In genomic region chr12:98574353-98575194, GRCm38 (mm10) we compare ENCODE assay signal across 8 mouse cellular contexts. TPM values are rescaled to one million over a fixed set of nuclear protein-coding genes. Genes with fewer than 3 reads are reported as not detected.
A peak's percentile ranks its signal among the peaks of the same experiment; 100 is the strongest.
DNase-seq lines count a peak whose midpoint lies in the region; ATAC-seq and TF ChIP-seq lines count a peak whose summit lies in the region.

No protein-coding gene starts in this region.

- H3K4me1 ChIP-seq in heart, embryonic 12.5 days (replicated peaks), result peaks cover 10% of the 10 kb centered on the region; the same call in 1 of the 2 replicates
- peaks cover 3% of the 10 kb centered on the region; the same call in 1 of the 2 replicates for H3K4me1 ChIP-seq in bone marrow, adult 2 months (ENCODE audit: control insufficient read depth, insufficient read depth, low read length)
- H3K4me1 ChIP-seq in forebrain, embryonic 11.5 days (replicated peaks; ENCODE audit: control insufficient read depth, insufficient read depth, low read length), result peaks cover 23% of the 10 kb centered on the region
- peaks cover 4% of the 10 kb centered on the region; the same call in 1 of the 2 replicates for H3K4me1 ChIP-seq in intestine, embryonic 14.5 days (replicated peaks; ENCODE audit: control insufficient read depth, insufficient read depth, low read length)
- H3K4me1 ChIP-seq in limb, embryonic 15.5 days, result peaks cover 22% of the 10 kb centered on the region
- H3K4me1 ChIP-seq in neural tube, embryonic 13.5 days (replicated peaks), result peaks cover 76% of the 10 kb centered on the region

- under 1% methylated on average over 84 of the region's 84 CpGs for WGBS in heart, embryonic 12.5 days
- WGBS in bone marrow, adult 2 months, result under 1% methylated on average over 81 of the region's 84 CpGs
- under 1% methylated on average over 83 of the region's 84 CpGs for WGBS in forebrain, embryonic 11.5 days
- WGBS in intestine, embryonic 14.5 days, result under 1% methylated on average over 82 of the region's 84 CpGs
- under 1% methylated on average over 63 of the region's 84 CpGs for WGBS in limb, embryonic 15.5 days
- WGBS in neural tube, embryonic 13.5 days, result under 1% methylated on average over 77 of the region's 84 CpGs

- no peak for TF ChIP-seq POLR2A in bone marrow, adult 2 months (IDR thresholded peaks at IDR 0.05; ENCODE audit: borderline replicate concordance, control insufficient read depth, low read depth, low read length)

- DNase-seq in heart, postnatal 25 days (ENCODE audit: low spot score), result no peak
- DNase-seq in forebrain, embryonic 11.5 days (ENCODE audit: low spot score), result peak; percentile 89
- peak; percentile 74 for DNase-seq in intestine, embryonic 14.5 days (ENCODE audit: low spot score)

- intact Hi-C loops in heart, postnatal 25 days (cut with DNase I), result no loop called here

- ATAC-seq in heart, embryonic 12.5 days (ENCODE audit: insufficient number of reproducible peaks, low FRiP score), result peak; percentile 74
- ATAC-seq in forebrain, embryonic 11.5 days (replicated peaks; ENCODE audit: low FRiP score), result peak; percentile 90
- peak; percentile 82 for ATAC-seq in intestine, embryonic 14.5 days (replicated peaks; ENCODE audit: low FRiP score, low TSS enrichment, low read depth)
- peak; percentile 31; the same call in 1 of the 2 replicates for ATAC-seq in limb, embryonic 15.5 days (ENCODE audit: insufficient number of reproducible peaks, low FRiP score, low TSS enrichment, low read depth)
- peak; percentile 90 for ATAC-seq in neural tube, embryonic 13.5 days (ENCODE audit: low read depth)
- no peak for ATAC-seq in erythroid progenitor cell, adult 5-6 weeks (replicated peaks; ENCODE audit: low FRiP score, poor library complexity, severe bottlenecking)

- no peak overlapping the region for H3K27ac ChIP-seq in heart, embryonic 12.5 days (ENCODE audit: poor library complexity, severe bottlenecking)
- H3K27ac ChIP-seq in bone marrow, adult 2 months (ENCODE audit: control insufficient read depth, insufficient read depth, low read depth, low read length, poor library complexity), result peak overlapping the region; percentile 29; the same call in 1 of the 2 replicates
- peak overlapping the region; percentile 88 for H3K27ac ChIP-seq in forebrain, embryonic 11.5 days (ENCODE audit: low read depth, low read length)
- no peak overlapping the region for H3K27ac ChIP-seq in intestine, embryonic 14.5 days (ENCODE audit: low read depth)
- no peak overlapping the region for H3K27ac ChIP-seq in limb, embryonic 15.5 days
- H3K27ac ChIP-seq in neural tube, embryonic 13.5 days (replicated peaks), result peak overlapping the region; percentile 94

- peak overlapping the region; percentile 70 for H3K4me3 ChIP-seq in heart, embryonic 12.5 days
- peak overlapping the region; percentile 55 for H3K4me3 ChIP-seq in bone marrow, adult 2 months (replicated peaks; ENCODE audit: control insufficient read depth, low read depth, low read length)
- peak overlapping the region; percentile 76 for H3K4me3 ChIP-seq in forebrain, embryonic 11.5 days (ENCODE audit: low read depth, low read length)
- H3K4me3 ChIP-seq in intestine, embryonic 14.5 days (ENCODE audit: low read depth, low read length), result peak overlapping the region; percentile 64
- peak overlapping the region; percentile 59 for H3K4me3 ChIP-seq in limb, embryonic 15.5 days
- H3K4me3 ChIP-seq in neural tube, embryonic 13.5 days, result peak overlapping the region; percentile 69

- TF ChIP-seq CTCF in bone marrow, adult 2 months (IDR thresholded peaks at IDR 0.05; ENCODE audit: control insufficient read depth, insufficient read depth, low read length), result no peak

- H3K4me2 ChIP-seq in heart, embryonic 12.5 days, result peak overlapping the region; percentile 97
- peak overlapping the region; percentile 81 for H3K4me2 ChIP-seq in forebrain, embryonic 11.5 days (ENCODE audit: low read depth, low read length, severe bottlenecking)
- peak overlapping the region; percentile 100 for H3K4me2 ChIP-seq in intestine, embryonic 14.5 days (ENCODE audit: low read length)
- peak overlapping the region; percentile 99 for H3K4me2 ChIP-seq in limb, embryonic 15.5 days
- peak overlapping the region; percentile 75 for H3K4me2 ChIP-seq in neural tube, embryonic 13.5 days

- H3K36me3 ChIP-seq in heart, embryonic 12.5 days, result no peaks in the 10 kb centered on the region
- H3K36me3 ChIP-seq in forebrain, embryonic 11.5 days (ENCODE audit: control insufficient read depth, insufficient read depth, low read length), result no peaks in the 10 kb centered on the region
- no peaks in the 10 kb centered on the region for H3K36me3 ChIP-seq in intestine, embryonic 14.5 days (ENCODE audit: control insufficient read depth, insufficient read depth, low read length)
- H3K36me3 ChIP-seq in limb, embryonic 15.5 days, result no peaks in the 10 kb centered on the region
- no peaks in the 10 kb centered on the region for H3K36me3 ChIP-seq in neural tube, embryonic 13.5 days

- peaks cover 69% of the 10 kb centered on the region for H3K27me3 ChIP-seq in heart, embryonic 12.5 days (replicated peaks)
- H3K27me3 ChIP-seq in forebrain, embryonic 11.5 days (ENCODE audit: control insufficient read depth, insufficient read depth, low read length), result no peaks in the 10 kb centered on the region
- peaks cover 81% of the 10 kb centered on the region for H3K27me3 ChIP-seq in intestine, embryonic 14.5 days (replicated peaks; ENCODE audit: control insufficient read depth, insufficient read depth, low read length)
- H3K27me3 ChIP-seq in limb, embryonic 15.5 days, result peaks cover 83% of the 10 kb centered on the region
- H3K27me3 ChIP-seq in neural tube, embryonic 13.5 days, result peaks cover 21% of the 10 kb centered on the region

- no peaks in the 10 kb centered on the region for H3K9me3 ChIP-seq in heart, embryonic 12.5 days (replicated peaks)
- no peaks in the 10 kb centered on the region for H3K9me3 ChIP-seq in forebrain, embryonic 11.5 days (ENCODE audit: control insufficient read depth, low read length)
- H3K9me3 ChIP-seq in intestine, embryonic 14.5 days (ENCODE audit: control insufficient read depth, low read length), result no peaks in the 10 kb centered on the region
- H3K9me3 ChIP-seq in limb, embryonic 15.5 days, result no peaks in the 10 kb centered on the region
- no peaks in the 10 kb centered on the region for H3K9me3 ChIP-seq in neural tube, embryonic 13.5 days

- peak overlapping the region; percentile 64 for H3K9ac ChIP-seq in heart, embryonic 12.5 days
- peak overlapping the region; percentile 91 for H3K9ac ChIP-seq in forebrain, embryonic 11.5 days (ENCODE audit: low read length)
- H3K9ac ChIP-seq in intestine, embryonic 14.5 days (ENCODE audit: low read length), result peak overlapping the region; percentile 29
- H3K9ac ChIP-seq in limb, embryonic 15.5 days, result 0 out of 2 replicates have a peak overlapping the region, but pooled peaks have one; percentile 17
- H3K9ac ChIP-seq in neural tube, embryonic 13.5 days, result peak overlapping the region; percentile 81

RNA-seq across cellular contexts. Expression of gene Kcnk10, which starts 3.5 kb away (rescaled TPM):
- 0.37 and 0.46 TPM in 2 replicates for polyA plus RNA-seq in heart, embryonic 12.5 days (2016; fragmentation: Nextera tagmentation; extraction: Ambion mirVana)
- total RNA-seq in heart, postnatal 25 days (2021), result not detected
- polyA plus RNA-seq in bone marrow, adult 2 months (2011; ENCODE audit: insufficient read depth, insufficient read length, low replicate concordance, missing spikeins), result not detected in 2 replicates
- polyA plus RNA-seq in forebrain, embryonic 11.5 days (2014; fragmentation: Nextera tagmentation; extraction: Ambion mirVana), result 38.5 and 39.2 TPM in 2 replicates
- 1.5 and 2.0 TPM in 2 replicates for polyA plus RNA-seq in intestine, embryonic 14.5 days (2014; fragmentation: Nextera tagmentation; extraction: Ambion mirVana)
- 0.22 and 0.24 TPM in 2 replicates for polyA plus RNA-seq in limb, embryonic 15.5 days (2015; fragmentation: Nextera tagmentation; extraction: Ambion mirVana)
- 27.2 and 30.3 TPM in 2 replicates for polyA plus RNA-seq in neural tube, embryonic 13.5 days (2015; fragmentation: Nextera tagmentation; extraction: Ambion mirVana)
- not detected in 2 replicates for total RNA-seq in erythroid progenitor cell, adult 5-6 weeks (2015; ENCODE audit: low replicate concordance)
- not detected in 2 replicates for total RNA-seq in erythroid progenitor cell, adult 5-6 weeks (2017; ENCODE audit: low replicate concordance)

RNA-seq across cellular contexts. Expression of gene Spata7, which starts 53.4 kb away (rescaled TPM):
- polyA plus RNA-seq in heart, embryonic 12.5 days (2016; fragmentation: Nextera tagmentation; extraction: Ambion mirVana), result 10.9 and 11.2 TPM in 2 replicates
- total RNA-seq in heart, postnatal 25 days (2021), result 1 to 10 TPM; 5.3 to 6.9 TPM
- 1.6 and 1.9 TPM in 2 replicates for polyA plus RNA-seq in bone marrow, adult 2 months (2011; ENCODE audit: insufficient read depth, insufficient read length, low replicate concordance, missing spikeins)
- 26.0 and 26.6 TPM in 2 replicates for polyA plus RNA-seq in forebrain, embryonic 11.5 days (2014; fragmentation: Nextera tagmentation; extraction: Ambion mirVana)
- polyA plus RNA-seq in intestine, embryonic 14.5 days (2014; fragmentation: Nextera tagmentation; extraction: Ambion mirVana), result 12.9 and 16.0 TPM in 2 replicates
- polyA plus RNA-seq in limb, embryonic 15.5 days (2015; fragmentation: Nextera tagmentation; extraction: Ambion mirVana), result 11.6 and 11.8 TPM in 2 replicates
- polyA plus RNA-seq in neural tube, embryonic 13.5 days (2015; fragmentation: Nextera tagmentation; extraction: Ambion mirVana), result 27.6 and 31.2 TPM in 2 replicates
- total RNA-seq in erythroid progenitor cell, adult 5-6 weeks (2015; ENCODE audit: low replicate concordance), result 8.4 TPM in 1 of 2 replicates, not detected in the other
- 1.4 and 3.2 TPM in 2 replicates for total RNA-seq in erythroid progenitor cell, adult 5-6 weeks (2017; ENCODE audit: low replicate concordance)

Comparison
In these comparisons a context has a peak if more than half of its experiments do, and no peak if none do; other contexts are left out.
1. H3K27ac ChIP-seq: peak in bone marrow, adult 2 months (single experiment), forebrain, embryonic 11.5 days (single experiment) and neural tube, embryonic 13.5 days (single experiment); none in heart, embryonic 12.5 days (single experiment), intestine, embryonic 14.5 days (single experiment) and limb, embryonic 15.5 days (single experiment).
2. H3K9ac ChIP-seq: peak in every context shown above with its lines; median percentile 91 in forebrain, embryonic 11.5 days; 81 in neural tube, embryonic 13.5 days; 64 in heart, embryonic 12.5 days; 29 in intestine, embryonic 14.5 days; 17 in limb, embryonic 15.5 days.
3. Peak in every context shown above with its lines, with median percentiles within 50 percentile points of each other: H3K4me2 ChIP-seq and H3K4me3 ChIP-seq.